Comparison of ENCODE assay signal across 14 mouse cellular contexts in the genomic region with DNA sequence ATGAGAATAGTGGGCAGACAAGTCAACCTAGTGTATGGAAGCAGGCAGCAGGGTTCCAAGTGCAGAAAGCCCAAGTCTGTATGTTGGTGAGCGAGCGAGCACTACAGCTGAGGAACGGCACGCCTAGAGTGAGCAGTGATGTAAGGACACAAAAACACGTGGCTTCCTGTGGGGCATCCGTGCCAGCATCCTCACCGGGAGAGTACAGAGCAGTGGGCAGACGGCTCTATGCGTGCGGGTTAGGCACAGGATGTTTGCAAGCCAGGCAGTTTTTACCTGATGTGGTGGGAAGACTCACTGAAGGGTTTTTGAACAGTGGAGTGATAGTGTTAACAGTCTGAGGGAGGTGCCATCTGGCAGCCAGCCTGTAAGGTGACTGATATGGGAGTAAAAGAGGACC. TPM values are rescaled to one million over a fixed set of nuclear protein-coding genes. Genes with fewer than 3 reads are reported as not detected.
DNase-seq lines count a peak whose midpoint lies in the region; ATAC-seq and TF ChIP-seq lines count a peak whose summit lies in the region.
"Had no signal": no experiment of that assay in that cellular context is flagged by ENCODE, and none has a peak within 500 bp of the region (broad histone marks: within the 10 kb centered on the region; RNA-seq: fewer than 3 reads in every experiment).

No protein-coding gene starts in this region.

- peaks cover 11% of the 10 kb centered on the region for H3K4me1 ChIP-seq in intestine, embryonic 15.5 days (replicated peaks)

- ATAC-seq in activated CD4-positive, CD25-positive, alpha-beta regulatory T cell, adult 4 months, result peak; percentile 92
- ATAC-seq in intestine, embryonic 15.5 days, result no peak
- ATAC-seq: hindbrain, embryonic 16.5 days; midbrain, embryonic 16.5 days had no signal

- no peak overlapping the region for H3K4me2 ChIP-seq in intestine, embryonic 15.5 days (replicated peaks)
- H3K4me2 ChIP-seq: liver, embryonic 15.5 days; neural tube, embryonic 12.5 days had no signal

- no peak for TF ChIP-seq CTCF in gastrocnemius, adult 2 months (IDR thresholded peaks at IDR 0.05)

- DNase-seq in gastrocnemius, adult 2 months, result no peak
- no peak for DNase-seq in gastrocnemius, adult 8-10 months (ENCODE audit: low spot score in 2 of 2)
- peak; percentile 85 for DNase-seq in CD4-positive, CD25-positive, alpha-beta regulatory T cell, adult 2 months (ENCODE audit: low read depth, low spot score)
- DNase-seq in thymus, adult 18-20 months, result peak; percentile 24 to 31
- no peak for DNase-seq in ovary, postnatal 14 days (ENCODE audit: low spot score)
- DNase-seq: adrenal gland, postnatal 10 days; layer of hippocampus, postnatal 36 days; spleen, adult 18-20 months had no signal

- H3K27me3 ChIP-seq in intestine, embryonic 15.5 days (replicated peaks), result no peaks in the 10 kb centered on the region
- H3K27me3 ChIP-seq: liver, embryonic 15.5 days; neural tube, embryonic 12.5 days had no signal

- no peaks in the 10 kb centered on the region for H3K36me3 ChIP-seq in intestine, embryonic 15.5 days

- WGBS in intestine, embryonic 15.5 days, result 86% methylated on average over 10 of the region's 10 CpGs

- 0 out of 2 replicates have a peak overlapping the region, but pooled peaks have one; percentile 11 for H3K4me3 ChIP-seq in gastrocnemius, adult 2 months
- H3K4me3 ChIP-seq in intestine, embryonic 15.5 days (replicated peaks), result no peak overlapping the region
- H3K4me3 ChIP-seq: liver, embryonic 15.5 days; neural tube, embryonic 12.5 days had no signal

- no peaks in the 10 kb centered on the region for H3K9me3 ChIP-seq in intestine, embryonic 15.5 days
- H3K9me3 ChIP-seq: liver, embryonic 15.5 days; neural tube, embryonic 12.5 days had no signal

- no peak overlapping the region for H3K9ac ChIP-seq in intestine, embryonic 15.5 days
- H3K9ac ChIP-seq: liver, embryonic 15.5 days; neural tube, embryonic 12.5 days had no signal

- intact Hi-C loops in gastrocnemius, adult 2 months (cut with DNase I), result no loop called here

- peak overlapping the region; percentile 38 for H3K27ac ChIP-seq in gastrocnemius, adult 2 months
- H3K27ac ChIP-seq in intestine, embryonic 15.5 days, result no peak overlapping the region
- H3K27ac ChIP-seq: liver, embryonic 15.5 days; neural tube, embryonic 12.5 days had no signal

RNA-seq across cellular contexts. Expression of a gene that starts 23.9 kb away (rescaled TPM):
- total RNA-seq in gastrocnemius, adult 2 months (2021), result 10 to 100 TPM; 30.4 to 43.3 TPM
- total RNA-seq in gastrocnemius, adult 8-10 months (2022), result 10 to 100 TPM; 20.8 to 31.3 (median 24.2) TPM
- 10 to 100 TPM; 27.0 to 32.0 TPM for polyA plus RNA-seq in activated CD4-positive, CD25-positive, alpha-beta regulatory T cell, adult 4 months (2017; shearing (Covaris generic))
- 21.2 and 21.4 TPM in 2 replicates for polyA plus RNA-seq in intestine, embryonic 15.5 days (2015; fragmentation: Nextera tagmentation; extraction: Ambion mirVana)

Comparison
In these comparisons a context has a peak if more than half of its experiments do, and no peak if none do; other contexts are left out.
1. DNase-seq: peak in CD4-positive, CD25-positive, alpha-beta regulatory T cell, adult 2 months (single experiment) and thymus, adult 18-20 months (2 of 2); none in gastrocnemius, adult 2 months (single experiment), gastrocnemius, adult 8-10 months (0 of 2) and ovary, postnatal 14 days (single experiment).